ENCODE assay signal across 9 mouse cellular contexts in the genomic region with DNA sequence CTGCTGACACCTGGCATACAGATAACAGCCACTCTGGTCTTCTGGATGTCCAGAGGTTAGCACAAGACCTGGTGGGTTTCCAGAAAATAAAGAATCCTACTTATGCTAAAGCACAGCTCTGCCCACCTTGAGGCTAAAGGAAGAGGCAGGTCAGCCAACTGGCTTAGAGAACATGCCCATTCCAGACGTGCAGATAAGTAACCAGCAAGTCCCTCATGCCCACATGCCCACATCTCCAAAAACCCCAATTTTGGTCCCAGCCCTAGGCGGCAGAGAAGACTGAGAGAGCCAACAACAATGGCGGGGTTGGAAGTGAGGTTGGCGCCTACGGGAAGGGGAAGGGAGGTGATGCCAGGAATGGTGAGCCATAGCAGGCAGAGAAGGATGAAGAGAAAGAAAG. TPM values are rescaled to one million over a fixed set of nuclear protein-coding genes. Genes with fewer than 3 reads are reported as not detected.
A peak's percentile ranks its signal among the peaks of the same experiment; 100 is the strongest.
DNase-seq lines count a peak whose midpoint lies in the region; ATAC-seq and TF ChIP-seq lines count a peak whose summit lies in the region.
"Had no signal": no experiment of that assay in that cellular context is flagged by ENCODE, and none has a peak within 500 bp of the region (broad histone marks: within the 10 kb centered on the region; RNA-seq: fewer than 3 reads in every experiment).

No protein-coding gene starts in this region.

- no peak for TF ChIP-seq POLR2A in kidney, adult 2 months (IDR thresholded peaks at IDR 0.05; ENCODE audit: low read depth, low read length)

- peaks cover 100% of the 10 kb centered on the region for H3K27me3 ChIP-seq in forebrain, embryonic 12.5 days
- peaks cover 100% of the 10 kb centered on the region for H3K27me3 ChIP-seq in forebrain, embryonic 10.5 days (ENCODE audit: poor library complexity, severe bottlenecking)
- H3K27me3 ChIP-seq in kidney, adult 2 months (replicated peaks; ENCODE audit: control insufficient read depth, insufficient read depth, low read length), result no peaks in the 10 kb centered on the region
- peaks cover 92% of the 10 kb centered on the region for H3K27me3 ChIP-seq in kidney, embryonic 14.5 days (ENCODE audit: control insufficient read depth, insufficient read depth, low read length)
- H3K27me3 ChIP-seq in neural tube, embryonic 14.5 days (ENCODE audit: control insufficient read depth, insufficient read depth, low read length), result peaks cover 45% of the 10 kb centered on the region

- H3K4me3 ChIP-seq in forebrain, embryonic 12.5 days (replicated peaks), result no peak overlapping the region
- H3K4me3 ChIP-seq in forebrain, embryonic 10.5 days, result no peak overlapping the region
- H3K4me3 ChIP-seq in kidney, adult 2 months (ENCODE audit: insufficient read depth, low read depth, low read length), result no peak overlapping the region
- no peak overlapping the region for H3K4me3 ChIP-seq in kidney, embryonic 14.5 days (ENCODE audit: low read length)
- no peak overlapping the region for H3K4me3 ChIP-seq in neural tube, embryonic 14.5 days (ENCODE audit: low read depth, low read length)

- no peak for DNase-seq in forebrain, embryonic 10.5 days (ENCODE audit: extremely low spot score, low spot score)
- no peak for DNase-seq in kidney, adult 2 months
- no peak for DNase-seq in neural tube, embryonic 10.5 days (ENCODE audit: extremely low spot score, low spot score)
- DNase-seq in kidney, adult 11 months, result no peak
- DNase-seq in right cerebral cortex, postnatal 25 days, result no peak
- DNase-seq: thymus, postnatal 25 days had no signal

- 30% methylated on average over 5 of the region's 5 CpGs for WGBS in forebrain, embryonic 12.5 days
- WGBS in forebrain, embryonic 10.5 days, result 26% methylated on average over 5 of the region's 5 CpGs
- 61% methylated on average over 5 of the region's 5 CpGs for WGBS in kidney, adult 2 months
- WGBS in kidney, embryonic 14.5 days, result 64% methylated on average over 5 of the region's 5 CpGs
- WGBS in neural tube, embryonic 14.5 days, result 52% methylated on average over 5 of the region's 5 CpGs

- TF ChIP-seq CTCF in kidney, adult 2 months (conservative IDR thresholded peaks at IDR 0.05; ENCODE audit: insufficient read depth, insufficient read length, low read depth, low read length), result no peak

- H3K9ac ChIP-seq in forebrain, embryonic 12.5 days, result no peak overlapping the region
- H3K9ac ChIP-seq in kidney, embryonic 14.5 days (ENCODE audit: low read depth, low read length), result no peak overlapping the region
- no peak overlapping the region for H3K9ac ChIP-seq in neural tube, embryonic 14.5 days (replicated peaks; ENCODE audit: low read depth, low read length)

- 0 out of 2 replicates have a peak overlapping the region, but pooled peaks have one; percentile 6 for H3K4me2 ChIP-seq in forebrain, embryonic 12.5 days
- H3K4me2 ChIP-seq in kidney, embryonic 14.5 days (replicated peaks; ENCODE audit: low read depth, low read length), result no peak overlapping the region
- H3K4me2 ChIP-seq in neural tube, embryonic 14.5 days (ENCODE audit: low read depth, low read length), result no peak overlapping the region

- H3K9me3 ChIP-seq in forebrain, embryonic 12.5 days, result no peaks in the 10 kb centered on the region
- no peaks in the 10 kb centered on the region for H3K9me3 ChIP-seq in forebrain, embryonic 10.5 days
- no peaks in the 10 kb centered on the region for H3K9me3 ChIP-seq in kidney, embryonic 14.5 days (ENCODE audit: control insufficient read depth, low read length)
- H3K9me3 ChIP-seq in neural tube, embryonic 14.5 days (ENCODE audit: control insufficient read depth, low read length), result no peaks in the 10 kb centered on the region

- peaks cover 49% of the 10 kb centered on the region for H3K4me1 ChIP-seq in forebrain, embryonic 12.5 days
- H3K4me1 ChIP-seq in forebrain, embryonic 10.5 days, result peaks cover 34% of the 10 kb centered on the region
- H3K4me1 ChIP-seq in kidney, adult 2 months (ENCODE audit: control insufficient read depth, insufficient read depth, low read length), result peaks cover 14% of the 10 kb centered on the region
- peaks cover 11% of the 10 kb centered on the region; the same call in 1 of the 2 replicates for H3K4me1 ChIP-seq in kidney, embryonic 14.5 days (ENCODE audit: control insufficient read depth, insufficient read depth, low read length)
- peaks cover 18% of the 10 kb centered on the region; the same call in 1 of the 2 replicates for H3K4me1 ChIP-seq in neural tube, embryonic 14.5 days (ENCODE audit: control insufficient read depth, insufficient read depth, low read length)

- H3K36me3 ChIP-seq in forebrain, embryonic 12.5 days (replicated peaks), result no peaks in the 10 kb centered on the region
- H3K36me3 ChIP-seq in forebrain, embryonic 10.5 days (replicated peaks), result no peaks in the 10 kb centered on the region
- H3K36me3 ChIP-seq in kidney, adult 2 months (ENCODE audit: control insufficient read depth, insufficient read depth, low read length), result no peaks in the 10 kb centered on the region
- no peaks in the 10 kb centered on the region for H3K36me3 ChIP-seq in kidney, embryonic 14.5 days (ENCODE audit: control insufficient read depth, insufficient read depth, low read length)
- no peaks in the 10 kb centered on the region for H3K36me3 ChIP-seq in neural tube, embryonic 14.5 days (ENCODE audit: control insufficient read depth, insufficient read depth, low read length)

- ATAC-seq in forebrain, embryonic 12.5 days (ENCODE audit: low FRiP score), result no peak
- no peak for ATAC-seq in kidney, embryonic 14.5 days (ENCODE audit: low FRiP score, low TSS enrichment)
- ATAC-seq in neural tube, embryonic 14.5 days (ENCODE audit: low read depth), result no peak

- H3K27ac ChIP-seq in forebrain, embryonic 12.5 days, result no peak overlapping the region
- no peak overlapping the region for H3K27ac ChIP-seq in forebrain, embryonic 10.5 days
- peak overlapping the region; percentile 44; the same call in 1 of the 2 replicates for H3K27ac ChIP-seq in kidney, adult 2 months (ENCODE audit: insufficient read depth, low read depth, low read length)
- H3K27ac ChIP-seq in kidney, embryonic 14.5 days (ENCODE audit: low read depth, low read length), result no peak overlapping the region
- 0 out of 2 replicates have a peak overlapping the region, but pooled peaks have one; percentile 11 for H3K27ac ChIP-seq in neural tube, embryonic 14.5 days (ENCODE audit: low read depth, low read length)

RNA-seq across cellular contexts. Expression of gene Nfix, which starts 10.8 kb away (rescaled TPM):
- polyA plus RNA-seq in forebrain, embryonic 12.5 days (2016; fragmentation: Nextera tagmentation; extraction: Ambion mirVana), result 31.9 and 33.2 TPM in 2 replicates
- 0.46 and 1.8 TPM in 2 replicates for polyA plus RNA-seq in forebrain, embryonic 10.5 days (2016; fragmentation: Nextera tagmentation; extraction: Ambion mirVana)
- polyA plus RNA-seq in kidney, adult 2 months (2012; rRNA removed), result 17.7 and 22.1 TPM in 2 replicates
- 9.4 and 10.9 TPM in 2 replicates for polyA plus RNA-seq in kidney, embryonic 14.5 days (2014; fragmentation: Nextera tagmentation; extraction: Ambion mirVana)
- 68.2 and 91.5 TPM in 2 replicates for polyA plus RNA-seq in neural tube, embryonic 14.5 days (2014; fragmentation: Nextera tagmentation; extraction: Ambion mirVana)

RNA-seq across cellular contexts. Expression of gene Dand5, which starts 33.3 kb away (rescaled TPM):
- 5.3 and 5.6 TPM in 2 replicates for polyA plus RNA-seq in forebrain, embryonic 12.5 days (2016; fragmentation: Nextera tagmentation; extraction: Ambion mirVana)
- polyA plus RNA-seq in forebrain, embryonic 10.5 days (2016; fragmentation: Nextera tagmentation; extraction: Ambion mirVana), result 2.9 and 3.5 TPM in 2 replicates
- polyA plus RNA-seq in kidney, adult 2 months (2012; rRNA removed), result 4.4 and 4.5 TPM in 2 replicates
- 5.9 and 6.0 TPM in 2 replicates for polyA plus RNA-seq in kidney, embryonic 14.5 days (2014; fragmentation: Nextera tagmentation; extraction: Ambion mirVana)
- 12.3 and 16.9 TPM in 2 replicates for polyA plus RNA-seq in neural tube, embryonic 14.5 days (2014; fragmentation: Nextera tagmentation; extraction: Ambion mirVana)

RNA-seq across cellular contexts. Expression of gene Gadd45gip1, which starts 42.0 kb away (rescaled TPM):
- 43.0 and 44.8 TPM in 2 replicates for polyA plus RNA-seq in forebrain, embryonic 12.5 days (2016; fragmentation: Nextera tagmentation; extraction: Ambion mirVana)
- polyA plus RNA-seq in forebrain, embryonic 10.5 days (2016; fragmentation: Nextera tagmentation; extraction: Ambion mirVana), result 49.1 and 49.6 TPM in 2 replicates
- polyA plus RNA-seq in kidney, adult 2 months (2012; rRNA removed), result 24.2 and 41.0 TPM in 2 replicates
- 49.2 and 54.2 TPM in 2 replicates for polyA plus RNA-seq in kidney, embryonic 14.5 days (2014; fragmentation: Nextera tagmentation; extraction: Ambion mirVana)
- polyA plus RNA-seq in neural tube, embryonic 14.5 days (2014; fragmentation: Nextera tagmentation; extraction: Ambion mirVana), result 33.1 and 39.8 TPM in 2 replicates

RNA-seq across cellular contexts. Expression of gene Rad23a, which starts 51.1 kb away (rescaled TPM):
- 108 and 118 TPM in 2 replicates for polyA plus RNA-seq in forebrain, embryonic 12.5 days (2016; fragmentation: Nextera tagmentation; extraction: Ambion mirVana)
- polyA plus RNA-seq in forebrain, embryonic 10.5 days (2016; fragmentation: Nextera tagmentation; extraction: Ambion mirVana), result 130 and 137 TPM in 2 replicates
- 73.0 TPM in 2 replicates for polyA plus RNA-seq in kidney, adult 2 months (2012; rRNA removed)
- polyA plus RNA-seq in kidney, embryonic 14.5 days (2014; fragmentation: Nextera tagmentation; extraction: Ambion mirVana), result 124 and 125 TPM in 2 replicates
- polyA plus RNA-seq in neural tube, embryonic 14.5 days (2014; fragmentation: Nextera tagmentation; extraction: Ambion mirVana), result 69.4 and 78.1 TPM in 2 replicates

RNA-seq across cellular contexts. Expression of gene Calr, which starts 57.4 kb away (rescaled TPM):
- 619 TPM in 2 replicates for polyA plus RNA-seq in forebrain, embryonic 12.5 days (2016; fragmentation: Nextera tagmentation; extraction: Ambion mirVana)
- polyA plus RNA-seq in forebrain, embryonic 10.5 days (2016; fragmentation: Nextera tagmentation; extraction: Ambion mirVana), result 735 and 764 TPM in 2 replicates
- polyA plus RNA-seq in kidney, adult 2 months (2012; rRNA removed), result 316 and 337 TPM in 2 replicates
- 758 and 944 TPM in 2 replicates for polyA plus RNA-seq in kidney, embryonic 14.5 days (2014; fragmentation: Nextera tagmentation; extraction: Ambion mirVana)
- 615 and 623 TPM in 2 replicates for polyA plus RNA-seq in neural tube, embryonic 14.5 days (2014; fragmentation: Nextera tagmentation; extraction: Ambion mirVana)

Comparison
In these comparisons a context has a peak if more than half of its experiments do, and no peak if none do; other contexts are left out.
1. H3K27ac ChIP-seq: peak in kidney, adult 2 months (single experiment) and neural tube, embryonic 14.5 days (single experiment); none in forebrain, embryonic 12.5 days (single experiment), forebrain, embryonic 10.5 days (single experiment) and kidney, embryonic 14.5 days (single experiment).